Mouse (Mus musculus): Measurements from ENCODE around the gene Gm45711.

Gm45711 gene

DNA sequence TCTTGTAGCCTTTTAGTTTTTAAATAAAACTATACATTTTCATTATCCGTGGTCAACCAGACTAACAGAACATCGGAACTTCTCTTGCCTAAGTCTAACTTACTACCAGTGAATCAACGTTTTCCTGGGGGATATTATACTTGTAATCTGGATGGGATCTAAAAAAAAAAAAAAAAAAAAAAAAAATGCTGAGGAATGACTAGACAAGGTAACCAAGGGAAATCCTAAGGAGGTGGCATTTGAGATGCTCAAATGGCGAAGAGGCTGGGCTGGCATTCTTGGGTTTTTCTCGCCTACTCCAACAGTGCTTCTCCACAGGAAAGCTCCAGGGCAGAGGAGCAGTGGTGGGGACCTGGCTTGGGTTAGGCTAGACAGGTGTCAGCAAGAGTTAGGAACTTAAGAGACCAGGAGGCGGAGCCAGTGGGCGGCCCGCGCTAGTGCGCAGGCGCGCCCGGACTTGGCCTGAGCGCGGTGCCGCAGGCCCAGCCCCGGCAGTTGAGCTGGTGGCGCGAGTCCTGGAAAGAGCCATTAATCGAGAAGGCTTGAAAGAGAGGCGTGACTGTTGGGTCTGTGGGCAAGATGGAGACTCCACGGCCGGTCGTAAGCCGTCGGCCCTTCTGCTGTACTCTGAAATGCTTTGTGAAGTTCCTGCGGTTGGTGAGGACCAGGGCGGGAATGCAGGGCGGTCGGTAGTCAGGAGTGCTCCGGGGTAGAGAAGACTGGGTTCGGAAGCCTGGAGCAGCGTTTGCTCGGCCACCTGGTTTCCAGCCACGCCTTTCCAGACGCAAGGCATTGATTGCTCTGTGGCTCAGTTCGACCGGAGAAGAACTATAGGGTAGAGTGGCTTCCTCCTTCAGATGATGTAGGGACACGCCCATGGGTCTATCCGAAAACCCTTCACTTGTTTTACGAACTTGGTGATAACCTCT is 59.2 kb downstream of the Gm45711 start, which contains the start of gene Cklf:
TSS of gene Cklf (plus strand) at position 423 of the 929 bp plus-strand sequence.
- H3K9me3 ChIP-seq (ENCODE audit: low read length): no peaks in the 10 kb centered on the region
- H3K27me3 ChIP-seq (ENCODE audit: insufficient read depth, low read length): no peaks in the 10 kb centered on the region
- TF ChIP-seq CTCF (conservative IDR thresholded peaks at IDR 0.05; ENCODE audit: low read length): no peak
- TF ChIP-seq NANOG (IDR thresholded peaks at IDR 0.05; ENCODE audit: borderline replicate concordance, low read length): no peak
- TF ChIP-seq POU5F1 (IDR thresholded peaks at IDR 0.05; ENCODE audit: borderline replicate concordance, low read length): no peak
- H3K4me1 ChIP-seq (replicated peaks; ENCODE audit: low read depth, low read length): peaks cover 50% of the 10 kb centered on the region
- peaks cover 3% of the 10 kb centered on the region; the same call in 1 of the 2 replicates for H3K36me3 ChIP-seq (ENCODE audit: insufficient read depth, low read length)
- peak within 1 kb of the TSS; percentile 90 for H3K4me3 ChIP-seq (replicated peaks; ENCODE audit: low read length)

DNA sequence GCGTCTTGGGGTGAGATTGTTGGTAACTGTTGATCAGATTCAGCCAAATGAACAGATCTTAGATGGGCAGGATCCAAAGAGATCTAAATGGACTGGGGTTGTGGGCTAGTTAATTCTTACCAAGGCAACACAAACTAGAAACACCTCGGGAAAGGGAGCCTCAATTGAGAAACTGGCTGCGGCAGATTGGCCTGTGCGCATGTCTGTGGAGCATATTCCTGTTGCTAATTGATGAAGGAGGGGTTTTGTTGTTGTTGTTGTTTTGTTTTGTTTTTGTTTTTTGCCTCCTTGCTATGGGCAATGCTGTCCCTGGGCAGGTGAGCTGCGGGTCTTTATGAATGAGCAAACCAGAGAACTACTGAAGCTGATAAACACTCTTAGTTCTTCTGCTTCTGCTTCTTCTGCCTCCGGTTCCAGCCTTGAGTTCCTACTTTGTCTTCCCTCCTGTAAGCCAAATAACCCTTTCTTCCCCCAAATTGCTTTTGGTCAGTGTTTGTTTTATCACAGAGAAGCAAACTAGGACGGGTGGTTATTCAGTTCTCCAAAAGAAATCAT is 60.4 kb downstream of the Gm45711 start:
- peaks cover 44% of the 10 kb centered on the region for H3K4me1 ChIP-seq (replicated peaks; ENCODE audit: low read depth, low read length)
- H3K36me3 ChIP-seq (ENCODE audit: insufficient read depth, low read length): peaks cover 9% of the 10 kb centered on the region; the same call in 1 of the 2 replicates
- TF ChIP-seq NANOG (IDR thresholded peaks at IDR 0.05; ENCODE audit: borderline replicate concordance, low read length): no peak
- no peak for TF ChIP-seq POU5F1 (IDR thresholded peaks at IDR 0.05; ENCODE audit: borderline replicate concordance, low read length)
- no peak for TF ChIP-seq CTCF (conservative IDR thresholded peaks at IDR 0.05; ENCODE audit: low read length)
- H3K9me3 ChIP-seq (ENCODE audit: low read length): no peaks in the 10 kb centered on the region
- H3K4me3 ChIP-seq (replicated peaks; ENCODE audit: low read length): no peak overlapping the region
- no peaks in the 10 kb centered on the region for H3K27me3 ChIP-seq (ENCODE audit: insufficient read depth, low read length)

DNA sequence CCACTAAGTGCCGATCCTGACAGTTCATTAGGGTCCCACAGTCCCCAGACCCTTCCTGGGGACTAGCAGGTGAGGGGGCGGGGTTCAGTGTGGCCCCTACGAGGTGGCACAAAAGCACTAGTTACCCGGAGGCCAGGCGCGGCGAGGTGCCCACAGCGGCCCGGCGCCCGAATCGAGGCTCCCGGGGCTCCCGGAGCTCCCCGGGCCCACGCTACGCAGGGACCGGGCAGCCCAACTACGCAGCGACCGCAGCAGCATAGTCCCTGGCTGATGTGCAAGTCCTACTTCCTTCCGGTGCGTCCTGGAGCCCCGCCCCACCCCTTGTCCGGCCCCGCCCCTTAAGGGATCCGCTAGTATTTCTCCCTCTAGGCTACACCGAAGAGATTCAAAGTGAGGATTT is 61.6 kb downstream of the Gm45711 start, which contains the start of gene Tk2:
TSS of gene Tk2 (minus strand) at position 283 of the 400 bp plus-strand sequence.
- Histone ChIP-seq H3K27me3 (ENCODE audit: insufficient read depth, low read length) (no peaks in the 10 kb centered on the region), H3K4me1 (replicated peaks; ENCODE audit: low read depth, low read length) (peaks cover 44% of the 10 kb centered on the region), H3K36me3 (ENCODE audit: insufficient read depth, low read length) (peaks cover 17% of the 10 kb centered on the region), H3K4me3 (replicated peaks; ENCODE audit: low read length) (peak within 1 kb of the TSS; percentile 95), H3K9me3 (ENCODE audit: low read length) (no peaks in the 10 kb centered on the region)
- TF ChIP-seq NANOG (IDR thresholded peaks at IDR 0.05; ENCODE audit: borderline replicate concordance, low read length) (no peak), POU5F1 (IDR thresholded peaks at IDR 0.05; ENCODE audit: borderline replicate concordance, low read length) (no peak), CTCF (conservative IDR thresholded peaks at IDR 0.05; ENCODE audit: low read length) (no peak)

DNA sequence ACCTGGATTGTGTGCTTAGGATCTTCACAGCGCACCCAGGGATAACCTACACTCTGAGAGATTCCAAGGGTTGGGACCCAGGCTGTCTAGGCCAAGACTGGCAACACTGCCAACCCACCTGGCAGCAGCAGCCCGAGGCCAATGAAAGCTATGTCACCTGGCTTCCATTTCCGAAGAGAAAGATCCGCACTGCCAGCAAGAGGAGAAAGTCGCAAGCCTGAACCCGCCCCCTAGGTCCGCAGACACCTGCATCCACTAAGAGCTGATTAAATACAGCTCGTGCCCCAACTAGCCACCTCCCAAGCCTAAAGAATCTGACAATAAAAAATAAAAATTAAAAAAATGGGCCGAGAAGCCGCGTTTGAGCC is 62.0 kb downstream of the Gm45711 start:
- TF ChIP-seq NANOG (IDR thresholded peaks at IDR 0.05; ENCODE audit: borderline replicate concordance, low read length) (no peak), POU5F1 (IDR thresholded peaks at IDR 0.05; ENCODE audit: borderline replicate concordance, low read length) (no peak), CTCF (conservative IDR thresholded peaks at IDR 0.05; ENCODE audit: low read length) (no peak)
- Histone ChIP-seq H3K36me3 (ENCODE audit: insufficient read depth, low read length) (peaks cover 21% of the 10 kb centered on the region), H3K9me3 (ENCODE audit: low read length) (no peaks in the 10 kb centered on the region), H3K4me1 (replicated peaks; ENCODE audit: low read depth, low read length) (peaks cover 40% of the 10 kb centered on the region), H3K4me3 (replicated peaks; ENCODE audit: low read length) (peak overlapping the region; percentile 95), H3K27me3 (ENCODE audit: insufficient read depth, low read length) (no peaks in the 10 kb centered on the region)

DNA sequence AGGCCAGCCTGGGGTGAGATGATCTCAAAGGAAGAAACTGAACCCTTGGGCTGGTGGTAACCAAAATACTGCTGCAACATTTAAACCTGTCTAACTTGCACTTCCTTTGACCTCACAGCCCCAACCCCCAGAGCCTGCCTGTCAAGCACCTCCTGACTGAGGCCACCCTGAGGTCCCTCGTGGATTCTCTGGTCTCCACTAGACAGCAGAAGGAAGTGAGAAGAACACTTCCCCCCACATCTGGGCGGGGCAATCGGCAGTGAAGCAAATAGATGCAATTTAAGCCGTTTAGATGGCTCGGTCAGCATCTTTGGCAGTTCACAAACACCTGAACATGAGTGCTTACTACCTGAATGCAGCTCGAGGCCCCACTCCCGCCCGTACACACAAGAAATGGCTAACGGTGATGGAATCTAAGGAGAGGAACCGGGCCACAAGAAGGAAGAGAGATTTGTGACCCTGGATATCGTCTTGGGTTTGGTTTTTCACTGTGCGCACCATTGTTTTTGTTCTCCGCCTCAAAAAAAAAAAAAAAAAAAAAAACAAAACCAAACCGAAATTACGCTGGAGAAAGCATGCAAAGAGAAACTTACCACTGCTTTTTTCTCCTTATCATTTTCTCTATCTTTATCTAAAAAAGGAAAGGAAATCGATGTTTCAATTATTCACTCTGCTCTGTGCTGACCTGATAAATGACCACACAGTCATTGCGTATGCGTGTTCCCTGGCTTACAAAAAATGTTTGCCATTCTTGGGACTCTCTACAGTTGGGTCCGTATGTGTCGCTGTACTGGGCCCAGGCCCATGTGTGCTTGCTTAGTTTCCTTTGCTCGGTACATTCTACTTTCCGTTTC is 62.6 kb downstream of the Gm45711 start:
- H3K27me3 ChIP-seq (ENCODE audit: insufficient read depth, low read length): no peaks in the 10 kb centered on the region
- peaks cover 27% of the 10 kb centered on the region for H3K36me3 ChIP-seq (ENCODE audit: insufficient read depth, low read length)
- TF ChIP-seq NANOG (IDR thresholded peaks at IDR 0.05; ENCODE audit: borderline replicate concordance, low read length) (no peak), CTCF (conservative IDR thresholded peaks at IDR 0.05; ENCODE audit: low read length) (no peak), POU5F1 (IDR thresholded peaks at IDR 0.05; ENCODE audit: borderline replicate concordance, low read length) (no peak)
- H3K4me1 ChIP-seq (replicated peaks; ENCODE audit: low read depth, low read length): peaks cover 34% of the 10 kb centered on the region
- peak overlapping the region; percentile 95 for H3K4me3 ChIP-seq (replicated peaks; ENCODE audit: low read length)
- no peaks in the 10 kb centered on the region for H3K9me3 ChIP-seq (ENCODE audit: low read length)

DNA sequence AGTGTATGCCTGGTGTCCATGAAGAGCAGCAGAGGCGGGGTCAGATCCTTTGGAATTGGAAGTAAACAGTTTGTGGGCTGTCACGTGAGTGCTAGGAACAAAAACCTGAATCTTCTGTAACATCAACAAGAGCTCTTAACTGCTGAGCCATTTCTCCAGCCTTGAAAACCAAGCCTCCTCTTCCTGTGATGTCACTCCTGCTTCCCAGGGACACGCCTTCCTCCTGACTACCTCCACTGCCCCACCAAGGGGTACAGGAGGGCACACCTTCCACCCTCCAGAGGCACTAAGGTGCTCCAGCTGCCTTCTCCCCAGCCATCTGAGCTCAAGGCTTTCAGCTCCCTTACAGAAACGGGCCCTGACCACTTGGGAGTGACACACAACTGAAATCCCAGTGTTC is 63.3 kb downstream of the Gm45711 start:
- Histone ChIP-seq H3K27me3 (ENCODE audit: insufficient read depth, low read length) (no peaks in the 10 kb centered on the region), H3K36me3 (ENCODE audit: insufficient read depth, low read length) (peaks cover 34% of the 10 kb centered on the region), H3K4me3 (replicated peaks; ENCODE audit: low read length) (0 out of 2 replicates have a peak overlapping the region, but pooled peaks have one; percentile 95), H3K9me3 (ENCODE audit: low read length) (no peaks in the 10 kb centered on the region), H3K4me1 (replicated peaks; ENCODE audit: low read depth, low read length) (peaks cover 28% of the 10 kb centered on the region)
- TF ChIP-seq POU5F1 (IDR thresholded peaks at IDR 0.05; ENCODE audit: borderline replicate concordance, low read length) (no peak), NANOG (IDR thresholded peaks at IDR 0.05; ENCODE audit: borderline replicate concordance, low read length) (no peak), CTCF (conservative IDR thresholded peaks at IDR 0.05; ENCODE audit: low read length) (no peak)

DNA sequence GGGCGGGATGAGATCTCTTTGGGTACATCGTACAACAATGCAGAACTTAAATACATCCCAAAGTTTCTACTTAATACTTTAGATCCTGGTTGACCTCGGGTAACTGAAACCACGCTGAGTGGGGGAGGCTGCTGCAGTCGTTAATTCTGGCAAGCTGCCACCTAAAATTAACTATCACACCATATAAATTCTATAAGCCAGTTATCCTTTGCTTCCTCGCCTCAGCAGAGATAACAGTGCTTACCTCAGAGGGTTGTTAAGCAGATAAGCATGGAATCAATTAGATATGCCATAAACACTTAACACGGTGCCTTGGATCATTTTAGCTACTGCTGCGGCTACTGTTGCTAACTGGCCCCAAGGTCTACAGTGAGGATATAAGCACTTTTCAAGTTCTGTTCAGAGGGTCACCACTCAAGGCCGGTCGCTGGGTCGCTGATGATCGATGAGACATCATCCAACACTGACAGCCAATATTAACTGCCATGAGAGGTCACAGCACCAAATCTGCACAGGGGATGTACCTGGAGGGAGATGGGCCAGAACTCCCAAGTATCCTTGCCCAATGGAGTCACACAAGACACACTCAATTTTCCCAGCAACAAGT is 67.7 kb downstream of the Gm45711 start:
- Histone ChIP-seq H3K27me3 (ENCODE audit: insufficient read depth, low read length) (no peaks in the 10 kb centered on the region), H3K36me3 (ENCODE audit: insufficient read depth, low read length) (peaks cover 78% of the 10 kb centered on the region), H3K4me1 (replicated peaks; ENCODE audit: low read depth, low read length) (peaks cover 6% of the 10 kb centered on the region), H3K9me3 (ENCODE audit: low read length) (no peaks in the 10 kb centered on the region), H3K4me3 (replicated peaks; ENCODE audit: low read length) (no peak overlapping the region)
- TF ChIP-seq POU5F1 (IDR thresholded peaks at IDR 0.05; ENCODE audit: borderline replicate concordance, low read length) (no peak), NANOG (IDR thresholded peaks at IDR 0.05; ENCODE audit: borderline replicate concordance, low read length) (no peak), CTCF (conservative IDR thresholded peaks at IDR 0.05; ENCODE audit: low read length) (no peak)

Data from E14TG2a.4 (cell line).